Mouse (Mus musculus): ENCODE data around the gene Uxs1. TPM values are rescaled to one million over a fixed set of nuclear protein-coding genes. Genes with fewer than 3 reads are reported as not detected.

The Uxs1 gene
- polyA plus RNA-seq, 1 experiment from 2014 or later = 21.6 TPM

- TF ChIP-seq CTCF (IDR thresholded peaks at IDR 0.05; ENCODE audit: low read depth) = no peak
- no peak overlapping the region for H3K9ac ChIP-seq (ENCODE audit: low read depth, low read length)
- ATAC-seq = no peak
- no peaks in the 10 kb centered on the region for H3K36me3 ChIP-seq (ENCODE audit: control insufficient read depth, insufficient read depth)
- no peaks in the 10 kb centered on the region for H3K4me1 ChIP-seq (replicated peaks; ENCODE audit: control insufficient read depth, insufficient read depth, low read length)
- H3K4me3 ChIP-seq (ENCODE audit: low read depth, low read length) = no peak overlapping the region
- 93% methylated on average over 1 of the region's 1 CpGs for WGBS
- no peak overlapping the region for H3K27ac ChIP-seq (ENCODE audit: low read depth, low read length)
- no peaks in the 10 kb centered on the region for H3K9me3 ChIP-seq (ENCODE audit: control insufficient read depth)
- H3K4me2 ChIP-seq (replicated peaks; ENCODE audit: low read depth) = no peak overlapping the region
- no peaks in the 10 kb centered on the region for H3K27me3 ChIP-seq (replicated peaks; ENCODE audit: control insufficient read depth, insufficient read depth, low read length)
Observed at GRCm38 (mm10) chr1:43811764-43812163, 15.8 kb downstream of the Uxs1 start.

- 0 out of 2 replicates have a peak, but pooled peaks have one; percentile 10 for ATAC-seq
- no peaks in the 10 kb centered on the region for H3K36me3 ChIP-seq (ENCODE audit: control insufficient read depth, insufficient read depth)
- H3K9ac ChIP-seq (ENCODE audit: low read depth, low read length) = no peak overlapping the region
- H3K4me3 ChIP-seq (ENCODE audit: low read depth, low read length) = no peak overlapping the region
- no peak for TF ChIP-seq CTCF (IDR thresholded peaks at IDR 0.05; ENCODE audit: low read depth)
- H3K4me1 ChIP-seq (replicated peaks; ENCODE audit: control insufficient read depth, insufficient read depth, low read length) = no peaks in the 10 kb centered on the region
- no peak overlapping the region for H3K4me2 ChIP-seq (replicated peaks; ENCODE audit: low read depth)
- H3K9me3 ChIP-seq (ENCODE audit: control insufficient read depth) = no peaks in the 10 kb centered on the region
- 69% methylated on average over 3 of the region's 3 CpGs for WGBS
- H3K27me3 ChIP-seq (replicated peaks; ENCODE audit: control insufficient read depth, insufficient read depth, low read length) = no peaks in the 10 kb centered on the region
- no peak overlapping the region for H3K27ac ChIP-seq (ENCODE audit: low read depth, low read length)
Observed at GRCm38 (mm10) chr1:43811055-43811454, 16.5 kb downstream of the Uxs1 start.

GRCm38 (mm10) chr1:43809351-43809750, 18.2 kb downstream of the Uxs1 start:
- H3K36me3 ChIP-seq (ENCODE audit: control insufficient read depth, insufficient read depth) = no peaks in the 10 kb centered on the region
- H3K4me3 ChIP-seq (ENCODE audit: low read depth, low read length) = no peak overlapping the region
- no peak for TF ChIP-seq CTCF (IDR thresholded peaks at IDR 0.05; ENCODE audit: low read depth)
- H3K4me1 ChIP-seq (replicated peaks; ENCODE audit: control insufficient read depth, insufficient read depth, low read length) = no peaks in the 10 kb centered on the region
- H3K9me3 ChIP-seq (ENCODE audit: control insufficient read depth) = no peaks in the 10 kb centered on the region
- H3K9ac ChIP-seq (ENCODE audit: low read depth, low read length) = no peak overlapping the region
- 78% methylated on average over 2 of the region's 2 CpGs for WGBS
- no peak overlapping the region for H3K4me2 ChIP-seq (replicated peaks; ENCODE audit: low read depth)
- H3K27me3 ChIP-seq (replicated peaks; ENCODE audit: control insufficient read depth, insufficient read depth, low read length) = no peaks in the 10 kb centered on the region
- H3K27ac ChIP-seq (ENCODE audit: low read depth, low read length) = no peak overlapping the region
- ATAC-seq = no peak

DNA sequence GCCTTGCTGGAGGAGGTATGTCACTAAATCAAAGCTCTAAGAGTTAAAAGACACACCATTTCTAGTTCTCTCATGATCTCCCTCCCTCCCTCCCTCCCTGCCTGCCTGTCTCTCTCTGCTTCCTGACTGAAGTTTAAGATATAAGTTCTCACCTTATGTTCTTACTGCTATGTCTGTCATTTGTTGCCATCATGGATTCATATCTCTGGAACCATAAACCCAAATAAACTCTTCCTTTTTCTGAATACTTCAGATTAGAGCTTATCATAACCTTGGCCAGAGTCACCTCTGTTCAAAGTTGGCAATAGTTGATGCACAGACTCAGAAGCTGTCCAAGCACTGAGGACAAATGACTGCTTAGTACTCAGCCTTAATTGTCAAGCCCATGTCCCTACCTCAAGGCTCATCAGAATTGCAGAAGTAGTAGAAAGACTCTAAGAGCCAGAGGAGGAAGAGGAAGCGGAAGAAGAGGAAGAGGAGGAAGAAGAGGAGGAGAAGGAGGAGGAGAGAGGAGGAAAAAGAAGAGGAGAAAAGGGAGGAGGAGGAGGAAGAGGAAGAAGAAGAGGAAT, 23.6 kb downstream of the Uxs1 start:
- Histone ChIP-seq H3K27me3 (replicated peaks; ENCODE audit: control insufficient read depth, insufficient read depth, low read length) (no peaks in the 10 kb centered on the region), H3K27ac (ENCODE audit: low read depth, low read length) (no peak overlapping the region), H3K9ac (ENCODE audit: low read depth, low read length) (no peak overlapping the region), H3K36me3 (ENCODE audit: control insufficient read depth, insufficient read depth) (peaks cover 3% of the 10 kb centered on the region; the same call in 1 of the 2 replicates), H3K4me1 (replicated peaks; ENCODE audit: control insufficient read depth, insufficient read depth, low read length) (no peaks in the 10 kb centered on the region), H3K4me2 (replicated peaks; ENCODE audit: low read depth) (no peak overlapping the region), H3K4me3 (ENCODE audit: low read depth, low read length) (no peak overlapping the region), H3K9me3 (ENCODE audit: control insufficient read depth) (no peaks in the 10 kb centered on the region)
- 100% methylated on average over 1 of the region's 1 CpGs for WGBS
- ATAC-seq = no peak
- TF ChIP-seq CTCF (IDR thresholded peaks at IDR 0.05; ENCODE audit: low read depth) = no peak

DNA sequence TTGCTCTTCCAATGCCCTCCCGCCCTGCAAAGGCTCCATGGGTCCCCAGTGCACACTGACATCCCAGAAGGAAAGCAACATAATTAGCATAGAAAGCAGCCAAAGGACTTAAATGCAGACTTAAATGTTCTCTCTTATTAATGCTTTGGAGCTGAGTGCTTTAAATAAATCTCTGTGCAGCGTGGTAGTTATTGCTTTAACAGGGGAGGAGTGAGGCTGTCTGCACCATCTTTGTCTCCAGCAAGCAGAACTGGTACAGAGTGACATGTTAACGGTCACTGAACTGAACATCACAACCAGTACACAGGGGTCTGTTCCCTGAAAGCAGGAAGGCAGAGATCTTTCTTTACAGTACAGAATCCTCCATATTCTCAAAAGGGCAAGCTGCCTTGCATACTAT, 29.6 kb downstream of the Uxs1 start:
- WGBS = 84% methylated on average over 3 of the region's 3 CpGs
- TF ChIP-seq CTCF (IDR thresholded peaks at IDR 0.05; ENCODE audit: low read depth) = no peak
- H3K4me3 ChIP-seq (ENCODE audit: low read depth, low read length) = no peak overlapping the region
- H3K9ac ChIP-seq (ENCODE audit: low read depth, low read length) = no peak overlapping the region
- no peaks in the 10 kb centered on the region for H3K27me3 ChIP-seq (replicated peaks; ENCODE audit: control insufficient read depth, insufficient read depth, low read length)
- peaks cover 3% of the 10 kb centered on the region; the same call in 1 of the 2 replicates for H3K36me3 ChIP-seq (ENCODE audit: control insufficient read depth, insufficient read depth)
- H3K27ac ChIP-seq (ENCODE audit: low read depth, low read length) = no peak overlapping the region
- H3K9me3 ChIP-seq (ENCODE audit: control insufficient read depth) = no peaks in the 10 kb centered on the region
- no peaks in the 10 kb centered on the region; the same call in 1 of the 2 replicates for H3K4me1 ChIP-seq (replicated peaks; ENCODE audit: control insufficient read depth, insufficient read depth, low read length)
- ATAC-seq = no peak
- H3K4me2 ChIP-seq (replicated peaks; ENCODE audit: low read depth) = no peak overlapping the region

GRCm38 (mm10) chr1:43789765-43790164, 37.8 kb downstream of the Uxs1 start:
- Histone ChIP-seq H3K27me3 (replicated peaks; ENCODE audit: control insufficient read depth, insufficient read depth, low read length) (no peaks in the 10 kb centered on the region), H3K4me3 (ENCODE audit: low read depth, low read length) (no peak overlapping the region), H3K4me1 (replicated peaks; ENCODE audit: control insufficient read depth, insufficient read depth, low read length) (no peaks in the 10 kb centered on the region), H3K9ac (ENCODE audit: low read depth, low read length) (no peak overlapping the region), H3K36me3 (ENCODE audit: control insufficient read depth, insufficient read depth) (no peaks in the 10 kb centered on the region), H3K9me3 (ENCODE audit: control insufficient read depth) (no peaks in the 10 kb centered on the region), H3K27ac (ENCODE audit: low read depth, low read length) (no peak overlapping the region), H3K4me2 (replicated peaks; ENCODE audit: low read depth) (no peak overlapping the region)
- peak; percentile 91 for ATAC-seq
- 43% methylated on average over 2 of the region's 2 CpGs for WGBS
- TF ChIP-seq CTCF (IDR thresholded peaks at IDR 0.05; ENCODE audit: low read depth) = no peak
